Mouse (Mus musculus) ES-Bruce4 (cell line): ENCODE results near the gene Prkn. TPM values are rescaled to one million over a fixed set of nuclear protein-coding genes. Genes with fewer than 3 reads are reported as not detected.

Experiments used
- H3K27ac ChIP-seq: 2 replicates; pipeline ENCODE4 v1.5.1; 2012; ENCODE audit warnings: low read length, inconsistent platforms; ENCODE audit not compliant: insufficient read depth
- H3K27me3 ChIP-seq: 2 replicates; pipeline ENCODE4 v1.6.1; 2012; ENCODE audit warnings: mild to moderate bottlenecking, low read length, inconsistent platforms; ENCODE audit not compliant: control insufficient read depth, poor library complexity, insufficient read depth, severe bottlenecking
- H3K36me3 ChIP-seq: 2 replicates; pipeline ENCODE4 v1.6.1; 2012; ENCODE audit warnings: inconsistent platforms, mild to moderate bottlenecking, low read length, moderate library complexity; ENCODE audit not compliant: control insufficient read depth, poor library complexity, insufficient read depth, severe bottlenecking
- H3K4me1 ChIP-seq: one replicate; pipeline ENCODE4 v1.8.1; 2011; ENCODE audit warnings: low read length; ENCODE audit not compliant: control insufficient read depth, insufficient read depth
- H3K4me3 ChIP-seq: 2 replicates; pipeline ENCODE4 v1.5.1; 2011; ENCODE audit warnings: low read depth, mild to moderate bottlenecking, low read length
- H3K9ac ChIP-seq: 2 replicates; pipeline ENCODE4 v1.6.1; 2012; ENCODE audit warnings: low read depth, mild to moderate bottlenecking, inconsistent platforms; ENCODE audit not compliant: poor library complexity, severe bottlenecking
- H3K9me3 ChIP-seq: replicated peaks from 2 replicates; pipeline ENCODE4 v1.6.1; 2012; ENCODE audit warnings: mild to moderate bottlenecking, low read length, inconsistent platforms; ENCODE audit not compliant: control insufficient read depth, poor library complexity, insufficient read depth, severe bottlenecking
- CTCF ChIP-seq: IDR thresholded peaks from one replicate; pipeline ENCODE4 v1.8.1; 2011; ENCODE audit warnings: low read depth, low read length
- EP300 ChIP-seq: IDR thresholded peaks from 2 replicates; pipeline ENCODE4 v1.6.1; 2011; ENCODE audit warnings: low read depth, low read length; ENCODE audit not compliant: insufficient read depth
- POLR2A ChIP-seq: IDR thresholded peaks from one replicate; pipeline ENCODE4 v1.8.1; 2011; ENCODE audit warnings: low read length; ENCODE audit not compliant: insufficient read depth
- polyA plus RNA-seq: library from polyadenylated mRNA; stranded (reverse); fragments of >200 nt; gene quantifications from 2 replicates; pipeline ENCODE4 v1.2.4, GENCODE M21; 2011; ENCODE audit warnings: low read depth; ENCODE audit not compliant: missing spikeins, insufficient read depth, insufficient read length

Gene Prkn
- polyA plus RNA-seq, 1 experiment, result 1.5 TPM

DNA sequence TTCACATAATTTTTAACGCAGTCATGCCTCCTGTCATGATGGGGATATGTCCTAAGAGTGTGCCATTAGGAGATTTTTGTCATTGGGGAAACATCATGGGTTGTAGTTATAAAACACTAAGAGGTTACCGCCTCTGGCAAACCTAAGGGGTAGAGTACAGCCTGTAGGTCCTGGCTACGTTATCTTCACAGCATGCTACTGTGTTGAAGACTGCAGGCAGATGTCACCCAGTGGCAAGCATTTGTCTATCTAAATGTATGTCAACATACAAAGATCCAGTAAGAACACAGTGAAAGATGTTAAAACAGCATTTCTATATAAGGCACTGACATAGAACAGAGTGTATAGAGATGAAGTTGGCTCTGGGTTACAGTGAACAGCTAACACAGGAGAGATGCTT is 1155.3 kb downstream of the Prkn start:
- no peaks in the 10 kb centered on the region for H3K27me3 ChIP-seq
- H3K9me3 ChIP-seq, result no peaks in the 10 kb centered on the region
- no peak overlapping the region for H3K4me3 ChIP-seq
- H3K9ac ChIP-seq, result no peak overlapping the region
- no peaks in the 10 kb centered on the region for H3K4me1 ChIP-seq
- H3K27ac ChIP-seq, result no peak overlapping the region
- TF ChIP-seq POLR2A (no peak), EP300 (no peak), CTCF (no peak)
- H3K36me3 ChIP-seq, result no peaks in the 10 kb centered on the region

DNA sequence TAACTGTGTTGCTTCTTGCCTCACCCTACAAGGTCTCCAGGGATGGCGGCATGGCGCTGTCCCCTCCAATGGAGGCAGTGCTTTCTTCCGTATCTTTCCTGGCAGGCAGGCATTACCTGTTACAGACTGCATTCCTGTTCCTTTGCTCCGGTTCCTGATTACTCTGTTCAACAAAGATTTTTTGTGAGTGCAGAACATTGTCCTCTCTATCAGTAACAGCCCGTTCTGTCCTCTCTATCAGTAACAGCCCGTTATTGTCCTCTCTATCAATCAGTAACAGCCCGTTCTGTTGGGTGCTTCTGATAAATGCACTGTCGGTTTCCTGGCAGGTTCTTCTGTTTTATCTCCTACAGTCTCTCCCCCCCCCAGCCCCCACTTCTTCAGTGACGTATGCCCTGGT is 1156.1 kb downstream of the Prkn start:
- no peak overlapping the region for H3K27ac ChIP-seq
- no peaks in the 10 kb centered on the region for H3K36me3 ChIP-seq
- H3K9ac ChIP-seq, result no peak overlapping the region
- no peak overlapping the region for H3K4me3 ChIP-seq
- no peaks in the 10 kb centered on the region for H3K4me1 ChIP-seq
- no peaks in the 10 kb centered on the region for H3K27me3 ChIP-seq
- no peaks in the 10 kb centered on the region for H3K9me3 ChIP-seq
- no peak for TF ChIP-seq POLR2A
- no peak for TF ChIP-seq EP300
- TF ChIP-seq CTCF, result no peak

DNA sequence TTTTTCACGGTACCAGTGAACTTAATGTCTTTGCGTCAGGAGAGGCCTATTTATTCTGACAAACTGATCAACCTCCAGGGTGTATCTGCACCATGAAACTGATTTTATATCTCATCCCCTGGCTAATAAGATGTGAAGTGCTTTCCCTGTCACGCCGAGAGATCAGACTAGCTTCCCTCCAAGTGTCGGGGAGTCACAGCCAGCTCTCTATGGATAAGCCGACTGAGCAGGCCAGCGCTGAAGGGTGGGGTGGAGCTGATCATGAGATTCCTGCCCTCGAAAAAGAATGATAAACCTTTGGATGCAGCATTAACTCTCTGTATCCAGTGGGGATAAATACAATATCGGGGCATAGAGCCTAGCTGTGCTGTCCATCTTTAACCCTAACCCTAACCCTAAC is 1160.1 kb downstream of the Prkn start:
- Histone ChIP-seq H3K4me1 (no peaks in the 10 kb centered on the region), H3K27ac (no peak overlapping the region), H3K27me3 (no peaks in the 10 kb centered on the region), H3K36me3 (no peaks in the 10 kb centered on the region), H3K9me3 (no peaks in the 10 kb centered on the region), H3K9ac (no peak overlapping the region), H3K4me3 (no peak overlapping the region)
- TF ChIP-seq CTCF (no peak), POLR2A (no peak), EP300 (no peak)

DNA sequence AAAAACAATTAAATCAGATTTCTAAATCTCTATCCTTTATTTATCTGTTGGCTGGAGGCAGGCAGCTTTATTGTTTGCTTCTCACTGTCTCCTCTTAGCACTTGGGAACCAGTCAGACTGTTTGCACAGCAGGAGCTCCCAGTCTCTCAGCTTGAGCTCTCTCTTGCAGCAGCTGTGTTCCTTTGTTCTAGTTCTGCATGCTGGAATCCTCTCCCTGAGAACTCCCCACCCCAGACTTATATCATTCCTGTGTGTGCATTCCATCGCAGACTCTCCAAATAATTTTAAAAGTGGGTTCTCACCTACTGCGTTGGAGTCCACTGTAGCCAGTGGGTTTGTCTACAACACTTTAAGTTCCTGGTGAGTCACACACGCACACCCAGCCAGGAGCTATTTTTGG is 1181.1 kb downstream of the Prkn start:
- Histone ChIP-seq H3K27me3 (no peaks in the 10 kb centered on the region), H3K36me3 (no peaks in the 10 kb centered on the region), H3K27ac (no peak overlapping the region), H3K4me3 (no peak overlapping the region), H3K9me3 (peaks cover 7% of the 10 kb centered on the region), H3K4me1 (no peaks in the 10 kb centered on the region), H3K9ac (no peak overlapping the region)
- no peak for TF ChIP-seq EP300
- no peak for TF ChIP-seq CTCF
- TF ChIP-seq POLR2A, result no peak

DNA sequence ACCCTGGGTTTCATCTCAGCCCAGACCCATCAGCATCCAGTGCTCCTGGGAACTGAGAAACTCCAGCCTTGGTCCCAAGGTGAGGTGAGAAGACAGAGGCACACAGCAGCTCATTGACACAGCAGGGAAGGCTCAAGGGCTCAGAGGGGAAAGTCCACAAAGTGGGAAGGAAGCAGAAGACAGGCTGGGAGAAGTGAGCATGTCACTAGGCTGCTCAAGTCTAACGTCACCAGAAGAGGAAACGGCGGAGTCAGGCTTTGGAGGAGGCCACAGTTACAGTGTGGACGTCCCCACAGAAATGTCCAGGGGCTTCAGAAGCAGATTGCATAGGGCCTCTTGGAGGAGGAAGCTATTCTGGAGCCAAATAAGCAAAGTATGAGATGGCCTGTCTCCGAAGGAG is 1189.2 kb downstream of the Prkn start:
- no peaks in the 10 kb centered on the region for H3K36me3 ChIP-seq
- no peaks in the 10 kb centered on the region for H3K9me3 ChIP-seq
- no peak overlapping the region for H3K9ac ChIP-seq
- H3K4me3 ChIP-seq, result no peak overlapping the region
- H3K27me3 ChIP-seq, result no peaks in the 10 kb centered on the region
- no peaks in the 10 kb centered on the region for H3K4me1 ChIP-seq
- H3K27ac ChIP-seq, result no peak overlapping the region
- TF ChIP-seq EP300, result no peak
- TF ChIP-seq POLR2A, result no peak
- TF ChIP-seq CTCF, result no peak

DNA sequence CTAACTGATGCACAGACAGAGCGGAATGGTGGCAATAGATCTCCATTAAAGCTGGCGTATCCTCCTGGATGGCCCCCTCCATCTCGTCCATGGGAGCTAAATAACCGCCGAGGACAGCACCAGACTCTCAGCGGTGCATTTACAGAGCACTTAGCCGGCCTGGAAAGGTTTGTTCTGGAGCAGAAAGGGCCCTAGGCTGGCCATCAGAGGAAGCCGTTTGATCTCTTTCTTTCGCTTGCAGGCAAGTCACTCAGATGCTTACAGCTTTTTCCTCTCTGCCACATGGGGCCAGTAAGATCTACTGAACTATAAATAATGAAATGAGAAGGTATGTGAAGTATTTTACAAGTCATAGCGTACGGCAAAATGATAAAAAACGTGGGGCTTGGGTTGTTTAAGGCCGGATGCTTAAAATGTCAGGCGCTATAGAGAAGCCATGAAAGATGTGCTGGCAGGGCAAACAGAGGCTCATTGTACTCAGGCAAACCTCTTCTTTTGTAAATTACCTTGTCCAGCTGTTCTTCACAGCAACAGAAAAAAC is 1189.8 kb downstream of the Prkn start:
- no peaks in the 10 kb centered on the region for H3K9me3 ChIP-seq
- no peak overlapping the region for H3K4me3 ChIP-seq
- TF ChIP-seq EP300 (no peak), CTCF (no peak), POLR2A (no peak)
- no peaks in the 10 kb centered on the region for H3K27me3 ChIP-seq
- H3K4me1 ChIP-seq, result no peaks in the 10 kb centered on the region
- no peak overlapping the region for H3K27ac ChIP-seq
- H3K9ac ChIP-seq, result no peak overlapping the region
- no peaks in the 10 kb centered on the region for H3K36me3 ChIP-seq
